Mouse (Mus musculus): ENCODE measurements at regions not wholly inside any gene's neighbourhood (a gene's known extent, or its start where the extent isn't known, plus 50 kb on each side); places are given as distances from the start of the nearest gene placed in this dataset.

- DNase-seq (ENCODE audit: low read depth in 2 of 2, low spot score in 2 of 2) = no peak
Measured at GRCm38 (mm10) chr10:96847433-96848165, 230.8 kb downstream of the Btg1 start.

- no peak for DNase-seq (ENCODE audit: low read depth in 2 of 2, low spot score in 2 of 2)
Measured at GRCm38 (mm10) chr10:96848496-96848895, 231.7 kb downstream of the Btg1 start.

GRCm38 (mm10) chr10:96860366-96860765, 243.6 kb downstream of the Btg1 start:
- DNase-seq (ENCODE audit: low read depth in 2 of 2, low spot score in 2 of 2) = no peak

GRCm38 (mm10) chr10:96863230-96863629, 246.4 kb downstream of the Btg1 start:
- DNase-seq (ENCODE audit: low read depth in 2 of 2, low spot score in 2 of 2) = no peak

GRCm38 (mm10) chr10:96866468-96866867, 249.7 kb downstream of the Btg1 start:
- DNase-seq (ENCODE audit: low read depth in 2 of 2, low spot score in 2 of 2) = no peak

GRCm38 (mm10) chr10:96871559-96872160, 254.9 kb downstream of the Btg1 start:
- DNase-seq (ENCODE audit: low read depth in 2 of 2, low spot score in 2 of 2) = no peak

GRCm38 (mm10) chr10:96874646-96875045, 257.8 kb downstream of the Btg1 start:
- DNase-seq (ENCODE audit: low read depth in 2 of 2, low spot score in 2 of 2) = no peak

GRCm38 (mm10) chr10:96875676-96876075, 258.9 kb downstream of the Btg1 start:
- DNase-seq (ENCODE audit: low read depth in 2 of 2, low spot score in 2 of 2) = no peak

GRCm38 (mm10) chr10:96879425-96879824, 262.6 kb downstream of the Btg1 start:
- DNase-seq (ENCODE audit: low read depth in 2 of 2, low spot score in 2 of 2) = no peak

- DNase-seq (ENCODE audit: low read depth in 2 of 2, low spot score in 2 of 2) = no peak
Measured at GRCm38 (mm10) chr10:96880771-96881170, 264.0 kb downstream of the Btg1 start.

GRCm38 (mm10) chr10:96881212-96881611, 264.4 kb downstream of the Btg1 start:
- no peak for DNase-seq (ENCODE audit: low read depth in 2 of 2, low spot score in 2 of 2)

GRCm38 (mm10) chr10:96881660-96882059, 264.9 kb downstream of the Btg1 start:
- DNase-seq (ENCODE audit: low read depth in 2 of 2, low spot score in 2 of 2) = no peak

GRCm38 (mm10) chr10:96901150-96901549, 284.3 kb downstream of the Btg1 start:
- no peak for DNase-seq (ENCODE audit: low read depth in 2 of 2, low spot score in 2 of 2)

- DNase-seq (ENCODE audit: low read depth in 2 of 2, low spot score in 2 of 2) = no peak
Measured at GRCm38 (mm10) chr10:96905098-96905809, 288.4 kb downstream of the Btg1 start.

GRCm38 (mm10) chr10:96909661-96910315, 293.0 kb downstream of the Btg1 start:
- no peak for DNase-seq (ENCODE audit: low read depth in 2 of 2, low spot score in 2 of 2)

GRCm38 (mm10) chr10:96921181-96921580, 304.4 kb downstream of the Btg1 start:
- DNase-seq (ENCODE audit: low read depth in 2 of 2, low spot score in 2 of 2) = no peak

- no peak for DNase-seq (ENCODE audit: low read depth in 2 of 2, low spot score in 2 of 2)
Measured at GRCm38 (mm10) chr10:96924266-96924672, 307.5 kb downstream of the Btg1 start.

- DNase-seq (ENCODE audit: low read depth in 2 of 2, low spot score in 2 of 2) = no peak
Measured at GRCm38 (mm10) chr10:96924722-96925121, 307.9 kb downstream of the Btg1 start.

GRCm38 (mm10) chr10:96925771-96926170, 309.0 kb downstream of the Btg1 start:
- no peak for DNase-seq (ENCODE audit: low read depth in 2 of 2, low spot score in 2 of 2)

- DNase-seq (ENCODE audit: low read depth in 2 of 2, low spot score in 2 of 2) = peak; percentile 26 to 36
Measured at GRCm38 (mm10) chr10:96934661-96935060, 317.9 kb downstream of the Btg1 start.

GRCm38 (mm10) chr10:96940887-96941518, 324.2 kb downstream of the Btg1 start:
- DNase-seq (ENCODE audit: low read depth in 2 of 2, low spot score in 2 of 2) = no peak

Data from CD8-positive naive resting alpha-beta T cell, adult 2 months (primary cell).